Mouse (Mus musculus) kidney, postnatal 0 days (tissue): ENCODE measurements at regions not wholly inside any gene's neighbourhood (a gene's known extent, or its start where the extent isn't known, plus 50 kb on each side); places are given as distances from the start of the nearest gene placed in this dataset.

Experiments used
- ATAC-seq: fragments of 200-750 bp; cut with Nextera tagmentation; replicated peaks from 2 replicates; pipeline ENCODE4 v1.8.0; 2017; ENCODE audit warnings: low read depth, moderate number of reproducible peaks, moderate TSS enrichment, moderate library complexity; ENCODE audit not compliant: low FRiP score
- DNase-seq: peaks from one replicate; pipeline ENCODE4 v3.0.0-alpha.2; 2016; ENCODE audit warnings: low spot score
- H3K27ac ChIP-seq: fragments of 300-500 bp; sonication (generic); 2 replicates; pipeline ENCODE4 v1.5.1; 2014; ENCODE audit warnings: mild to moderate bottlenecking
- H3K27me3 ChIP-seq: fragments of 300-500 bp; sonication (generic); 2 replicates; pipeline ENCODE4 v1.6.1; 2014; ENCODE audit warnings: low read length, mixed read lengths; ENCODE audit not compliant: insufficient read depth
- H3K36me3 ChIP-seq: fragments of 300-500 bp; sonication (generic); 2 replicates; pipeline ENCODE4 v1.6.1; 2014; ENCODE audit warnings: low read length, mixed read lengths; ENCODE audit not compliant: insufficient read depth
- H3K4me1 ChIP-seq: fragments of 300-500 bp; sonication (generic); replicated peaks from 2 replicates; pipeline ENCODE4 v1.6.1; 2014; ENCODE audit warnings: antibody characterized with exemption, low read length, mixed read lengths; ENCODE audit not compliant: insufficient read depth
- H3K4me2 ChIP-seq: fragments of 300-500 bp; sonication (generic); 2 replicates; pipeline ENCODE4 v1.6.1; 2014; ENCODE audit warnings: mild to moderate bottlenecking, low read length, moderate library complexity, mixed read lengths
- H3K4me3 ChIP-seq: fragments of 300-500 bp; sonication (generic); replicated peaks from 2 replicates; pipeline ENCODE4 v1.5.1; 2014; ENCODE audit warnings: low read depth, low read length
- H3K9ac ChIP-seq: fragments of 300-500 bp; sonication (generic); 2 replicates; pipeline ENCODE4 v1.6.1; 2014; ENCODE audit warnings: low read depth, low read length
- H3K9me3 ChIP-seq: fragments of 300-500 bp; sonication (generic); replicated peaks from 2 replicates; pipeline ENCODE4 v1.6.1; 2016; ENCODE audit warnings: low read length, inconsistent platforms, mixed read lengths
- CTCF ChIP-seq: IDR thresholded peaks from 2 replicates; pipeline ENCODE4 v1.5.1; 2016; ENCODE audit warnings: antibody characterized with exemption, low read depth, mild to moderate bottlenecking, moderate library complexity
- WGBS: fragments of 180-500 bp; shearing (Covaris S2); extraction: QIAGEN DNeasy Blood & Tissue Kit; methylation state at CpG from one replicate; pipeline ENCODE4 v1.1.7; 2014; 5-methylcytosine and 5-hydroxymethylcytosine counted together

DNA sequence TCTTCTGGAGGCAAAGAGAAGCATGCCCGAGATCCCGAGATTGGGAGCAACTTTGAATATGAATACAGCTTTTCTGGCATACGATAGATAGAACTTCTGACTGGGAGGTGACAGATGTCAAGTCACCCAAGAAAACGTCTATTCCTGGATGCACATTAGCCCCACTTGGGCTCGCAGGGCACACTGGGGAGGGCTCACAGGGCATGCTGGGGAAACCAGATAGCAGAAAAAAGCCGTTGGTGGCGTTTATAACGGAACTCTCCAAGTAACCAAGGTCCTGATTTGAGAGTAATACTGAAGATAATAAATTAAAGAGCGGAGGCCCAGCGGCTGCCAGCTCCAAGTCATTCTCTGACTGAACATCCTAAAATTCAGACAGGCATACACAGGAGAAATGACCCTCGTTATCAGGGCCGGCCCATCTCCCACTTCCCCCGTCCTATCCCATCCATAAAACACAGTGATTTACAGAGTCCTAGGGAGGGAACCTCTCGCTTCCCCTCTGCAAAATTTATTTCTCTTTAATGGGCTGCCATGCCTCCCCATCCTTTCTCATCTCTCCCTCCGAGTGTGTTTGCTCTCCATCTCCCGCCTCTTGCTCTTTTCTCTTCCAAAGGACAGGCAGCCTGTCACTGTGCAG is 325.3 kb downstream of the Sox9 start:
- H3K36me3 ChIP-seq, result no peaks in the 10 kb centered on the region
- H3K9me3 ChIP-seq, result no peaks in the 10 kb centered on the region
- H3K4me2 ChIP-seq, result no peak overlapping the region
- no peak overlapping the region for H3K27ac ChIP-seq
- ATAC-seq (peak; percentile 58; the same call in 1 of the 2 replicates), DNase-seq (peak; percentile 83)
- no peaks in the 10 kb centered on the region for H3K27me3 ChIP-seq
- H3K4me3 ChIP-seq, result no peak overlapping the region
- WGBS, result 28% methylated on average over 16 of the region's 16 CpGs
- peaks cover 18% of the 10 kb centered on the region; the same call in 1 of the 2 replicates for H3K4me1 ChIP-seq
- H3K9ac ChIP-seq, result no peak overlapping the region
- TF ChIP-seq CTCF, result no peak

DNA sequence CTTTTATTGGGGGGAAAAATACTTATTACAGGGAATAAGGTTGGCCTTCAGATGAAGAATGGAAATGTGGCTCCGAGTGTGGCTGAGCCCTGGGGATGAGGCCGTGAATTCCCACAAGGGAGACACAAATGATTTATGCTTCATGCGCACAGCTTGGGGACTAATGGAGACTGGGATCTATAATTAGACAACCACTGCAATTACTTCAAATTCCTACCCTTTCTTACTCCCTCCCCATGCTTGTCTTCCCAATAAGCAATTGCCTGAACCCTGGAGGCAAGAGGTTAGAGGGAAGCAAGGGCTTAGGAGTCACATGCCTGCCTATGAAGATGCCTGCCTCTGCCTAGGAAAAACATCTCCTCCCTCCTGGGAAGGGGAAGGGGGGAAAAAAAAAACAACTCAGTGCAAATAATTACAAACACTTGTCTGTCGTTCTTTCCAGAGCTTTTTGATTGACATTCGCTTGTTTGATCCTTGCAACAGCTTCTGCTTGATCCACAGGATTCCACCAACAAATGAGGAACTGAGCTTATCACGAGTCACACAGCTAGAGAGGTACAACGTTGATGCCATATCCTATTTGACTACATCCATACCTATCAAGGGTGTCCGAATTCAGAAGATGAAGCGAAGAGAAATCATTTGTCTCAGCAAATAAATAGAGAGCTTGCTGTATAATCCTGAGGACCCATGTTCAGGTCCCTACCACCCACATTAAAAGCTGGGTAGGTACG is 326.1 kb downstream of the Sox9 start:
- no peak overlapping the region for H3K4me3 ChIP-seq
- 45% methylated on average over 10 of the region's 10 CpGs for WGBS
- no peak overlapping the region for H3K4me2 ChIP-seq
- peaks cover 12% of the 10 kb centered on the region; the same call in 1 of the 2 replicates for H3K4me1 ChIP-seq
- no peaks in the 10 kb centered on the region for H3K27me3 ChIP-seq
- no peak for TF ChIP-seq CTCF
- no peaks in the 10 kb centered on the region for H3K9me3 ChIP-seq
- DNase-seq (peak; percentile 60), ATAC-seq (no peak)
- H3K9ac ChIP-seq, result no peak overlapping the region
- H3K36me3 ChIP-seq, result no peaks in the 10 kb centered on the region
- H3K27ac ChIP-seq, result no peak overlapping the region

DNA sequence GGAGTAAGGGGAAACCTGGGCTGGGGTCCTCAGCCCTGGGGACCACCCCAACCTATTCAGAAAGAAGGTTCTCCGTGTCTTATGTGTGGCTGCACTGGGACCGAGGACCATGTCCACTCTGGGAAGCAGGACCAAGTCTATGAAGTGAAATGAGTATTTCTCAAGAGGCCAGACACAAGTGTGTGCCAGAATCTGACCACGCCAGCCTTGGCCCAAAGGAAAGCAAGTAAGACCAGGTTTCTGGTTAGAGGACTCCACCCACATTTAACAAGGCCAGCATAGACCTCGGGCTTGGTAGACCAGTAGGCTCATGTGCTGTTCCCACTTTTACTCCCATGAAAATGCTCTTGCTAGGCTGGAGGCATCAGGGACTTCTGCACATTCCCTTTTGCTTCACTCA is 327.1 kb downstream of the Sox9 start:
- Histone ChIP-seq H3K27me3 (no peaks in the 10 kb centered on the region), H3K4me3 (no peak overlapping the region), H3K9me3 (no peaks in the 10 kb centered on the region), H3K27ac (no peak overlapping the region), H3K4me1 (peaks cover 6% of the 10 kb centered on the region; the same call in 1 of the 2 replicates), H3K4me2 (no peak overlapping the region), H3K9ac (no peak overlapping the region), H3K36me3 (no peaks in the 10 kb centered on the region)
- TF ChIP-seq CTCF, result no peak
- WGBS, result 89% methylated on average over 4 of the region's 4 CpGs
- DNase-seq (no peak), ATAC-seq (no peak)

DNA sequence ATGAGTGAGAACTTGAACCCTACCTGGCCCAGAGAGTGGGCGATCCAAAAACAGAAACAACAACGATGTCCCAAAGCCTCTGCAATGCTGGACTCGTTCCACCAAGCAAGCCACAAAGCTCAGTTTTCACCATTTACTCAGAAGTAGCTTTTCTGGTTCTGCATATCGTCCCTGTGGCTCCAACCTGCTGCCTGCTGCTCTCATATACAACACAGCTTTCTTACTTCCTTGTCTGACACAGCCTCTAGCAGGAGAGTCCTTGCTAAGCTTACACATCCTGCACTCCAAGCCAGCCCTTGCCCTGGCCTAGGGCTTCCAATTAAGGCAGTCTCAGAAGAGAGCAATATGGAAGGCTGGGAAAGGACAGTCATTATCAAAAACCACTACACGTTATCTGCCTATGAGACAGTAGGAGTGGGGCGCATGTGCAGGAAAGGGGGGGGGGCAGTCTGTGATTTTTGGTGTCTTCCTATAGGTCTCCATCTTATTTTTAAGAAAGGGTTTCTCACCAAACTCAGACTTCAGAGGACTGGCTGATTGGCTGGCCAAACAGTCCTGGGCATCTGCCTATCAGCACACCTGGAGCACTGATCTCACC is 331.3 kb downstream of the Sox9 start:
- Histone ChIP-seq H3K9ac (no peak overlapping the region), H3K4me3 (no peak overlapping the region), H3K27me3 (no peaks in the 10 kb centered on the region), H3K4me2 (no peak overlapping the region), H3K4me1 (no peaks in the 10 kb centered on the region), H3K36me3 (no peaks in the 10 kb centered on the region), H3K27ac (no peak overlapping the region), H3K9me3 (no peaks in the 10 kb centered on the region)
- WGBS, result 72% methylated on average over 6 of the region's 6 CpGs
- no peak for TF ChIP-seq CTCF
- no peak for ATAC-seq
- DNase-seq, result no peak

DNA sequence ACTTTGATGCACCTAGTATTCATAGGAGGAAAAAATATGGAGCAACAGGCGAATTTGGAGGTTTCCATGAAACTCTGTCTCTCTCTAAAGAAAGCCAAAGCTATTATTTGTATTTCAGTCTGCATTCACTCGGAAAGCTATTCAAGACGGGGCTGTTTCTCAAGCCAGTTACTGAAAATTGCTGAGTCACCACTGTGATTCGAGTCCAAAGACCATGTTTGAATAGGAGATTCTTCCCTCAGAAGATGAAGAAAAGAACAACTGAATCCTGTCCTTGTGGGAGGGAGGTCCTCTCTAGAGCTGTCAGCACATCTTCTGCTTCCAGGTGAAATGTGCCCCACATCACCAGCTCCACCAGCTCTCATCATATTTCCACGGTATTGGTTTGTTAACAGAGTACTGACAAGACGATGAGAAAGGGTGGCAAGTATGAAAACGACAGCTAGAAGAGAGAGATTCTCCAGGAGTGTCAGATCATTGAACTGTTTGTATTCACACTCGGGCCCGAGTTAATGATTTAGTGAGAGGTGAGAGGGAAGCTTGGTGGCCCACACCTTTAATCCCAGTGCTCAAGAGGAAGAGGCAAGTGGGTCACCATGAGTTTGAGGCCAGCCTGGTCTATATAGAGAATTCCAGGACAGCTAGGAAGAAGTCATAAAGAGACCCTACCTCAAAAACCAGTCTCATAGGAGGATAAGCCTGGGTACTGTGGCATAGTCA is 335.3 kb downstream of the Sox9 start:
- WGBS, result 79% methylated on average over 9 of the region's 9 CpGs
- Histone ChIP-seq H3K9ac (no peak overlapping the region), H3K4me2 (no peak overlapping the region), H3K27ac (no peak overlapping the region), H3K27me3 (no peaks in the 10 kb centered on the region), H3K9me3 (no peaks in the 10 kb centered on the region), H3K4me1 (no peaks in the 10 kb centered on the region), H3K4me3 (no peak overlapping the region), H3K36me3 (no peaks in the 10 kb centered on the region)
- ATAC-seq (no peak), DNase-seq (no peak)
- TF ChIP-seq CTCF, result no peak

DNA sequence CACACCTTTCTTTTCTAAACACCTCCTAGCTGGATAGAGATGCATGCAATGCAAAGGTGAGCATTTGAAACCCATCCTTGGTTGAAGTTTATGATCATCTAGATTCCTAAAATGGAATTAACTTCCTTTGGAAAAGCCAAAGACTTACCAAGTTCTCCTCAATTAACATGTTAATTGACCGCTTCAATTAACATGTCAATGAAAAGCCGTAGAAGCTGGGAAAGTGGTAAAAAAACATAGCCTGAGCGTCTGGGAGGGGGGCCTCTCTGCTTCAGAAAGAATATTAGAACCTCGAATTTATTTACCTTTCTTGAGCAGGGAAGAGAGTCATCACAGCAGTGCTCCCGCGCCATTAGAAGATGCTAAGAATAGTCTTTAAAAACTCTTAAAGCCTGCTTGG is 338.5 kb downstream of the Sox9 start:
- TF ChIP-seq CTCF, result no peak
- no peak overlapping the region for H3K9ac ChIP-seq
- no peak overlapping the region for H3K4me2 ChIP-seq
- H3K4me1 ChIP-seq, result no peaks in the 10 kb centered on the region
- no peak overlapping the region for H3K27ac ChIP-seq
- no peaks in the 10 kb centered on the region for H3K36me3 ChIP-seq
- no peak overlapping the region for H3K4me3 ChIP-seq
- DNase-seq (no peak), ATAC-seq (no peak)
- 49% methylated on average over 6 of the region's 6 CpGs for WGBS
- H3K27me3 ChIP-seq, result no peaks in the 10 kb centered on the region
- H3K9me3 ChIP-seq, result no peaks in the 10 kb centered on the region
